Mouse (Mus musculus) kidney, postnatal 25 days (tissue): ENCODE results near the gene Lpgat1.

Source experiments
- DNase-seq, 2 experiments: peaks; one replicate each; pipeline ENCODE4 v3.0.0; 2021; ENCODE audit warnings: mixed read lengths in 2 of 2

Gene Lpgat1

GRCm38 (mm10) chr1:191736425-191736824, 18.8 kb downstream of the Lpgat1 start:
- DNase-seq: no peak

- no peak for DNase-seq
Measured at GRCm38 (mm10) chr1:191737871-191738270, 20.2 kb downstream of the Lpgat1 start.

- DNase-seq: no peak
Measured at GRCm38 (mm10) chr1:191738726-191739125, 21.1 kb downstream of the Lpgat1 start.

GRCm38 (mm10) chr1:191740587-191741361, 23.1 kb downstream of the Lpgat1 start:
- no peak for DNase-seq

- peak; percentile 40 to 47 for DNase-seq
Measured at GRCm38 (mm10) chr1:191741635-191742034, 24.0 kb downstream of the Lpgat1 start.

- DNase-seq: no peak
Measured at GRCm38 (mm10) chr1:191748431-191748830, 30.8 kb downstream of the Lpgat1 start.

GRCm38 (mm10) chr1:191756520-191757199, 39.0 kb downstream of the Lpgat1 start:
- DNase-seq: no peak

GRCm38 (mm10) chr1:191774106-191774505, 56.5 kb downstream of the Lpgat1 start:
- peak in 1 of 2 experiments; percentile 32 for DNase-seq

- DNase-seq: no peak
Measured at GRCm38 (mm10) chr1:191775116-191775515, 57.5 kb downstream of the Lpgat1 start.

- DNase-seq: no peak
Measured at GRCm38 (mm10) chr1:191777521-191777920, 59.9 kb downstream of the Lpgat1 start.

- DNase-seq: no peak
Measured at GRCm38 (mm10) chr1:191780470-191780869, 62.8 kb downstream of the Lpgat1 start.

GRCm38 (mm10) chr1:191785108-191785507, 67.5 kb downstream of the Lpgat1 start:
- DNase-seq: no peak

GRCm38 (mm10) chr1:191786255-191786654, 68.6 kb downstream of the Lpgat1 start:
- DNase-seq: no peak

GRCm38 (mm10) chr1:191787379-191787778, 69.7 kb downstream of the Lpgat1 start:
- DNase-seq: no peak

GRCm38 (mm10) chr1:191792991-191793390, 75.4 kb downstream of the Lpgat1 start:
- DNase-seq: peak; percentile 61 to 70

GRCm38 (mm10) chr1:191793888-191794532, 76.4 kb downstream of the Lpgat1 start:
- peak; percentile 41 to 52 for DNase-seq

GRCm38 (mm10) chr1:191796238-191796896, 78.7 kb downstream of the Lpgat1 start:
- DNase-seq: peak in 1 of 2 experiments; percentile 7

GRCm38 (mm10) chr1:191802093-191802819, 84.6 kb downstream of the Lpgat1 start:
- no peak for DNase-seq

GRCm38 (mm10) chr1:191802820-191803655, 85.4 kb downstream of the Lpgat1 start:
- no peak for DNase-seq

- DNase-seq: no peak
Measured at GRCm38 (mm10) chr1:191804747-191805146, 87.1 kb downstream of the Lpgat1 start.

- no peak for DNase-seq
Measured at GRCm38 (mm10) chr1:191805788-191806187, 88.2 kb downstream of the Lpgat1 start.
